Mouse (Mus musculus) heart, postnatal 10 days (tissue): ENCODE results near the gene Ccdc103. TPM values are rescaled to one million over a fixed set of nuclear protein-coding genes. Genes with fewer than 3 reads are reported as not detected.

Source experiments
- DNase-seq, 2 experiments: peaks; one replicate each; pipeline ENCODE4 v3.0.0; 2021
- intact Hi-C: fragments of 180-260 bp; cut with DNase I; formaldehyde crosslinking; loops from one replicate; pipeline ENCODE4 v1.15.1; 2025
- total RNA-seq, 2 experiments: library from RNA; stranded (reverse); gene quantifications; 2 replicates each; pipeline ENCODE4 v1.2.3; 2021

Ccdc103 gene
- total RNA-seq, result under 1 TPM; 0.14 to 0.15 TPM

DNA sequence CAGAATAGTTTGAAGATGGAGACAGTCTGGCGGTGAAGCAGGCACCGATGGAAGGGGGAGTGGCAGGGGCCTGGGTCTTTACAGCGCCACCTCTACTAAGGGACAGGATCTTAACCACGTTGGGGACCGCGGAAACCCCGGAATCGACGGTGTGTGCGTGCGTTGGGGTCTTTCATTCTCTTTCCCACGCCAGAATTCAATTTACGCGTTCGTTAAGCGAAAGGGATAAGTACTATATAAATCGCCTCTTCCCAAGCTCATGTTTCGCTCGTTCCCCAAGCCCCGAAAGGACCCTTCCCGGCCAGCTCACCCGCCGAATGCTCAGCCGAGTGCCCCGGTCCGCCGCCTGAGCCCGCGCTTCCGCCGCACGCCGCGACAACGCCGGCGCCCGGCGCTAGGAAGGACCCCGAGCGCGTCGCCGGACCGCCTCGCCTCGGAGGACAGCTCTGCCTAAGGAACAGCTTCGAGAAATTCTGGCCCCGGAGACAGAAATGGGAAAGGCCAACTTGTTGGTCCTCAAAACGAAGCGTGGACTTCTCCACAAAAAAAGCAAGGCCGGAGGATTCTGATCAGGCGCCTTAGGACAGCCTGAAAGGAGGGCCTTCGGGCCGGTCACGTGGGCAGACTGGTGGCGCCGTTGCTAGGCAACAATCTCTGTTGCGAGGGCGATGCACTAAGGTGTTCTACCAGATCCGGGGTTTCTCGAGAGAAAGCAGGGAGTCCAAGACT, at the start of gene Ccdc103, which contains the start of gene Eftud2:
TSS of gene Ccdc103 (plus strand) at position 620 of the 729 bp plus-strand sequence.
TSS of gene Eftud2 (minus strand) at position 401 of the 729 bp plus-strand sequence.
- DNase-seq, result peak; percentile 95 to 97
- intact Hi-C loops, result no loop called here

DNA sequence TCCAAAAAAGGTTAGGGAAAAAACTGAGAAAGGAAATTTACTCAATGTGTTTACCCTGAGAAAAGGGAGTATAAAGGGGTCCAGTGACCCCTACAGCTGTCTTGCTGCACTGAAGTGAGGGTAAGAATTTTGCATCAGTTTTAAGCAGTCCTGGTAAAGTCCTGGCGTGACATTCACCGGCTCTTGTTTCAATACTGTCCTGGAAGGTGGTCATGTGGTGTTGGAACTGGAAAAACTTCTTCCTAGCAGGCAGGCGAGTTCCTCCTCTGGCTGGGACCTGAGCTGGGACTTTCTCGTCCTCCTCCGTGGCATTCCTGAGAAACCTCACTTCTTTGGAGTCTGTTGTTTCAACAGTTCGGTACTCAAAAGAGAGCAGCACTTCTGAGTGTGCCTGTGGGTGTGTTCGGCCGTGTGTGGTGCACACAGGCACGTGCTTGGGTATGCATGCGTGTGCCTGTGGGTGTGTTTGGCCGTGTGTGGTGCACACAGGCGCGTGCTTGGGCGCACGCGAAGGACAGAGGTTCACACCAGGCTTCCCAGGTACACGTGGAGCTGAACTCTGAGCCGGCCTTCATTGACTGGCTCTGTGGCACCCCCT, 48.2 kb upstream of the Ccdc103 start:
- no peak for DNase-seq
- intact Hi-C loops, result no loop called here

DNA sequence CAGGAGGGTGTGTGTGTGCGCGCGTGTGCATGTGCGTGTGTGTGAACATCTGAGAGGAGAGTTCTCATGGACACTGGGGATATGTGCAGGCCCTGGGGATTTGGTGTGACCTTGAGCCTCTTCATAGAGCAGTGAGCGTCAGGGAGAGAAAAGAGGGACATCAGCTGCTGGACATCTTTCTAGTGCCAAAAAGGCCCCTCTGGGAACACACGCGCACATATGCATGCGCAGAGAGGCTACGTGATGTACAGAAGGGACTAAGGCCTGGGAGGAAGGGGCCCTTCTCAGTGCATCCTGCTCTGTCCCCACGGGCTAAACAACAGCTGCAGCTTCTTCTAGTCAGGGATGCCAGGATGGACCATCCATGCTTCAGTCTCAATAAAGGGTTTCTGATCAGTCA, 46.8 kb upstream of the Ccdc103 start:
- DNase-seq, result peak; percentile 45 to 47
- intact Hi-C loops, result no loop called here

DNA sequence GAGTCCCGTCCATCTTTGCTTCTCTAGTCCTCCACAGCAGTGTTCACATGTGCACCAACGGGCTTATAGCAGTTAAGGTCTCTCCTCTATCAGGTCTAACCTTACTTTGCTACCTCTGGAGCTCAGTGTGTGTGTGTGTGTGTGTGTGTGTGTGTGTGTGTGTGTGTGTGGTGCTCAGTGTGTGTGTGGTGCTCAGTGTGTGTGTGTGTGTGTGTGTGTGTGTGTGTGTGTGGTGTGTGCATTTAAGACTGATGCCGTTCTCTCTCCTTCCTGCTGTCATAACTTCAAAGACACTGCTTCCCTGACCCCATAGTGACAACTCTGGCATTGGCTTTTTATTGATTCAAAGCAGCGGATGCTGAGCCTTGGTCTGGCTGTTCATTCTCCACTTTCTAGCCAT, 45.5 kb upstream of the Ccdc103 start, which contains the start of gene Higd1b:
TSS of gene Higd1b (plus strand) at position 301 of the 400 bp plus-strand sequence.
- intact Hi-C loops, result no loop called here
- DNase-seq, result no peak

DNA sequence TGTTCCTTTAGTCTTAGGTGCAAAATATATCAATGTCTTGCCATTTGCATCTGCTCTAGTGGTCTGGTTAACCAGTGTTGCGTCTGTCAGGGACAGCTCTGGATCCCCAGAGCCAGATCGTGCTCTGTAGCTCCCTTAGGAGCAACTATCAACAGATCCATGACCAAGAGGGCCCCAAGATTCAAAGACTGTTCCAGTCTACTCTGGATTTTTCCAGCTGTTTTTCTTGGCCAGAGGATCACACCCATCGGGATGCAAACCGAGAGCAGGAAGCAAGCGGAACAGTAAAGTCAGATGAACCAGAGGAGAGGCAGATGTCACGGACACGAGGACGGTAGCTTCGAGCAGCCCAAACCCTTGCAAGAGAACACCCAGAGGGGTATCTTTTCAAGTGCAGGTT, 44.9 kb upstream of the Ccdc103 start:
- no peak for DNase-seq

DNA sequence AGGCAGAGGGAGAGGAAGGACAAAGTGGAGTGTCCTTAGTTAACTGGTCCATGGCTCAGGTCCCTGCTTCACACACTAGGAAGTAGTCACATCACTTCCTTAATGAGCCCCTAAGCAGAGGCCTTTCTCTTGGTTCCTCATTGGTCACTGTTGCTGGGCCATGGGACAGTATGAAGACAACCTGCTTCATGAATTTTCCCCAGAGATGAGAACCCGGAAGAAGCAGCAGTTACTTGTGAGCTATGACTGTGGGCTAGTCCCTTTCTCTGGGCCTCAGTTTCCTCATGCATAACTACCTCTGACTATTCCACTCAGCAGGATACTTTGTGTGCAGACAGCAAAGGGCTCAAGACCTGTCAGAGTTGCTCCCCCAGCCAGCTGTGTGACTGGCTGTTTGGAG, 43.6 kb upstream of the Ccdc103 start:
- intact Hi-C loops, result no loop called here
- no peak for DNase-seq

More for the DNA sequence above, 44.9 kb upstream of the Ccdc103 start:
- intact Hi-C loops, result no loop called here

DNA sequence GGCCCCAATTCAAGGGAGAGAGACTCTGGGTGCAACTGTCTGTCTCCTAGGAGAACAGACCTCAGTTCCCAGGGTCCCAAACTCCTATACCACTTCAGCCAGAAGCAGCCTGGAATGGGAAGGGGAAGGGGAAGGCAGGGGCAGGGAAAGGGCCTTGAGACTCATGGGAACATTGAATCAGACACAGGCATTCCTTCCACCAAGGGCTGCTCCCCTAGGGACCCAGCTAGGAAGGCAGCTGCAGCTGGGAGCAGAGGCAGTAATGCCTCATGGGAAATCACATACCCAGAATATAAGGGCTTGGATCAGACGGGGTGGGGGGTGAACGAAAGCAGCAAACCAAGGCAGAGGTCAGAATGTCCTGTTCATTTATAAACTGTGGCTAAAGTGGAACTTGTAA, 42.9 kb upstream of the Ccdc103 start:
- peak; percentile 45 to 56 for DNase-seq
- intact Hi-C loops, result no loop called here

DNA sequence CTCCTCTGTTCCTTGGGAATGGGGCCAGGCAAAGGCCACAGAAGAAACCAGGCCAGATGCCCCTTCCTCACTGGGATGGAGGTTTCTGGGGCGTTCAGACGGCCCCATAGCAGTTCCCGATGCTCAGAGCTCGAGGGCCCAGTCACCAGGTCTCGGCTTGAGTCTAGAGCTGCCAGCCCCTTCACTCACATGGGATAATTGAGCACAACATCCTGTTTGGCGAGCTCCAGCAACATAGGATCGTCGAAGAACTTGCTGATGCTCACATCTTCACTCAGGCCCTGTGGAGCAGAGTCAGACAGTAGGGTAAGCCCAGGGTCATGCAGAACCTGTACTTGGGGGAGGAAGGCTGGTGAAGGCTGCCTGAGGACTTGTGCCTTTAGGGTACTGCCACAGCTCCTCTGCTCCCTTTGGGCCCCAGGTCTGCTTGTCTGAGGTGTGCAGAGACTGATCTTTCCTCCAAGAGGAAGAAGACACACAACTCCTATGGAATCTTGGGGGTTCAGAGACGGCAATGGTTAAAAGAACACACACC, 42.3 kb upstream of the Ccdc103 start:
- intact Hi-C loops, result no loop called here
- no peak for DNase-seq

DNA sequence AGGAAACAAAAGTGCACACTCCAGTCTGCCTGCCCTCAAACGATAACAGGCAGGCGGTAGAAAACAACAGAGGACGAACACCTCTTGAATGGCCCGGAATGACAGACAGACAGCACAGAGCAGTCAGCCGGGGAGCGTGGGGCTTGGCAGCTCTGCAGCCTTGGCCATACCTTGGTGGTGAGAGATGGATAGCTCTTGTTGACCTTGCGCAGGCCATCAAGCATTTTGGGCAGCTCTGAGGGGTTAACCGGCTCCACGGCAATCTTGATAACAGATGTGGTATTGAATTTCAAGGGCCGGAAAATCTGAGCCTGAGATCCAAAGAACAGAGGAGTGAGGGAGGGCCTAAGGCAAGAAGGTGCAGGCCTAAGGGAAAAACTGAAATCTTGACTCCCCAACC, 35.1 kb upstream of the Ccdc103 start:
- DNase-seq, result no peak
- intact Hi-C loops, result no loop called here

DNA sequence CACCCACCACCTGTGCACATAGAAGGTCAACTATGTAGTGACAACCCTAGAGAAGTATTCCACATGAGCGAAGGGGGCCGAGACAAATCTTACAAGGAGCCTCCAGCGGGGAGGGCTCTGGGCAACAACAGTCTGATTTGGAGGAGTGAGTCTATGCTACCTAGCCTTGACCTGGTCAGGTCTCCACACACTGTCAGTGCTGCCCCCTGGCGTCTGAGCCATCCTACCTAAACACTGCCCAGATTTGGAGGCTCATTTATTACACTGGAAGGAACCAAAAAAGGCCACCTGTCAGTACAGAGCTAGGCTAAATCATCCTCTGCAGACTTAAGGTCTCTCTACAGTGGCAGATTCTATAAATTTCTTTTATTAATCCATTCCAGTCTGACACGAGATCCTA, 29.1 kb upstream of the Ccdc103 start:
- intact Hi-C loops, result loop anchor here (1.0 kb wide), 1 partner anchor 78 kb away; no protein-coding TSS in a partner anchor
- DNase-seq, result peak; percentile 71 to 85

DNA sequence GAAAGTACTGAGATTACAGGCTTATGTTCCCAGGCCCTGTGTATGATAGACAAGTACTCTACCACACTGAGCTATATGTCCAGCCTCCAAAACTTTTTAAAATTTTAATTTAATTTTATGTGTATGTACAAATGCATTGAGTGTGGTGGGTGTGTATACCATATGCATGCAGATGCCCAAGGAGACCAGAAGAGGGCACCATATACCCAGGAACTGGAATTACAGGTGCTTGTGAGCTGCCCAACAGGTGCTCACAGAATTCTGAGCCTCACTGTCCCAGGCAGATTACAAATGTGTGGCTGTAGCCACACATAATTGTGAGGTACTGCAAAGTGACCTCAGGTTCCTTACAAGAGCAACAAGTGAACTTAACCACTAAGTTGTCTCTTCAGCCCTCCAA, 27.2 kb upstream of the Ccdc103 start:
- intact Hi-C loops, result no loop called here
- DNase-seq, result no peak

DNA sequence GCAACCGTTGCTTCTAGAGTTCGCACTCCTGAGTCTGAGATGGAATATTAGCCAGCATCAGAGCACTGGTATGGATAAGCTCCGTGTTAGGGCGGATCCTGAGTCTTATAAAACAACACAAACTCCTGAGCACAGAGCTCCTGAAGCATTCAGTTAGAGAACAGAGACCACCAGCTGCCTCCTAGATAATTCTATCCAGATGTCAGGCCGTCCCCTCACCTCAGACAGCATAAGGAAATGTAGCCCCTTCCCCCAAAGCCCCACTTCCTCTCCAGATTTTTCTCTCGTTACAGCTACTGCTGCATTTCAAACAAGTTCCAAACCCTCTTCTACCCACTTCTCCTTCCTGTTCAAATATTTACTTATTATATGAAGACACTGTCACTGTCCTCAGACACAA, 25.1 kb upstream of the Ccdc103 start:
- no peak for DNase-seq
- intact Hi-C loops, result no loop called here

DNA sequence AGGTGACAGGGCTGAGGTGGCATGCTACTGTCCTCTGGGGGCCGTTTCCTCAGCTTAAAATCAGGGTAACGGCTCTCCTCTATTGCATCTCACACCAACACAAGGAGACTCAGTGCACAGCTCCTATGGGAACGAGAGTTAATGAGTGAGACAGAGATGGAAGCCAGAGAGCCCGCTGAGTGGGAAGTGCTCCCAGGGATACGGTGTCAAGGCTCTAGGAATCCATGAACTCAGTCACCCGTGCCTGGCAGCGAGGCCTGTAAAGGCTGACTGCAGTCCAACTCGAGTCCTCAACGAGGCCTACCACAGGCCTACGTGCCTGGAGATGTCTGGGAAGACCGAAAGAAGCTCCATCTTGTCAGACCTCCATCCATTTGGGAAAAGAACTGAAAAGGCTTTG, 22.1 kb upstream of the Ccdc103 start:
- intact Hi-C loops, result no loop called here
- DNase-seq, result no peak

DNA sequence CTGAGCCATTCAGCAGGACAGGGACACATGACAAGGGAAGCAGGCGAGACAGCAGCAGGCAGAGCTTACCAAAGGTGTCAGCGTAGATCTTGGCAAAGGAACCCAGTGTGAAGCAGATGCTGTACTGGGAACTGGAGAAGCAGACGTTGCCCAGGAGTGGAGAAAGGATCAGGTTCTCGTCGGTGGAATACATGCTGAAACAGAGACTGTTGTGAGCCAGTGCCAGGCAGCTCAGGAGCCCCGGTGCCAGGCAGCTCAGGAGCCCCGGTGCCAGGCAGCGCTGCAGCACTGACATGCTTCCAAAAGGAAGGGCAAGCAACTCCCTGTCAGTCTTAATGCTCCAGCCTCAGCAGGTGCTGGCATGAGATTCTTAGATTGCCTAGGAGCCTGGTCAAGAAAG, 21.1 kb upstream of the Ccdc103 start:
- intact Hi-C loops, result no loop called here
- no peak for DNase-seq

DNA sequence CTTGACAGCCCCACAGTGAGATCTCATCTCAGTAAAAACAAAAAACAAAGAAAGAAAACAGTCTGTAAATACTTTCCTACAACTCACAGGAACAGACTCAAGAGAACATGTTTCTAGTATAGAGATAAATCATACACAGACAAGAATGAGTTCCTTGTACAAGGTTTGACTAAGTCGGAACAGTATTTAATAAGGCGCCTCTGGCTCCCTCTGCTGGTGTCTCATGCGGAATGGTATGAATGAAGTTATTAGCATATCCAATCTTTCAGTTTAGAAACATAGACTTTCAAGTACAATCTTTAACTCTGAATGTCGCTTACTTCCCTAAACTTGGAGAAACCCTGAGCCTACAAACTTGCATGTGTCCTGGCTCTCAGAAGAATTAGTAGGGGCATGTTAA, 16.7 kb upstream of the Ccdc103 start:
- intact Hi-C loops, result loop anchor here (1.0 kb wide), 1 partner anchor 90 kb away; no protein-coding TSS in a partner anchor
- DNase-seq, result peak; percentile 74 to 83

DNA sequence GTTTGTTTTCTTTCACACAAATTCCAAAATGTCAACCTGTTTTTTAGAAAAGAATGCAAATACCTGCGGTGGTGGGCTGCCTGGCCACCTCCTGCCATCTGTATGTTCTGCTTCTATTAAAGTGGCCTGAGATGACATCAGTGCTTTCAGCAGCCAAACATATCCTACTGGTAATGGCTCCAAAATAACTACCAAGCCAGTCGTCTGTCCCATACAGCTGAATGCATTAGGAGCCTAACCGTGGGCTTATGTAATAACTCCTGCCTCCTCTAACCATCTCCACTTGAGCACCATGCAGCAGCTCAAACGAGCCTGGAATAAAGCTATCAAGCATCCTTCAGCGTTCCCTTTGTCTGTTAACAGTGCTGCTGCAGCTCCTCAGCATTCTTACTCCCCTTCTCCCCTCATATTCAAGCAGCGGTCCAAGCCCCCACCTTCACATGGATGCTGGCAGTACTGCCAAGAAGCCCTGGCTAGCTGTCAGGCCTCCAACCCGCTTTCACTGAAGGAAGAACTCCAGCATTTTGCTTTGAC, 6.1 kb upstream of the Ccdc103 start:
- no peak for DNase-seq
- intact Hi-C loops, result no loop called here

DNA sequence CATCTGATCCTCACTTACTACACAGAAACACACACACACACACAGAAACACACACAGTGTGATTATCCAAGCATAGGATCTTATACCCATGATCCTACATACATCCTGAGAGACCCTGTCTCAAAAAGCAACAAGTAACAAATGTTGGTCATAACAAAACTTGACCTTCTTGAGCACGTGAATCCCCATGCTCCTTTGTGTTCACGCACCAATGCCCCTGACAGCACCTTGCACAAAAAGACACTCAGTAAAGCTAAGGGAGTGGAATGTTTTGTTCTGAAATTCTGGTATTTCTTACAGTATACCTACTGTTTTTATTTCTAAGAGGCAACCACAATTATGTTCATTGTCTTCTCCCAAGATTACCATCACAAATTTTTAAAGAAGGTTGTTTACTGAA, 1.4 kb upstream of the Ccdc103 start:
- DNase-seq, result no peak
- intact Hi-C loops, result no loop called here

DNA sequence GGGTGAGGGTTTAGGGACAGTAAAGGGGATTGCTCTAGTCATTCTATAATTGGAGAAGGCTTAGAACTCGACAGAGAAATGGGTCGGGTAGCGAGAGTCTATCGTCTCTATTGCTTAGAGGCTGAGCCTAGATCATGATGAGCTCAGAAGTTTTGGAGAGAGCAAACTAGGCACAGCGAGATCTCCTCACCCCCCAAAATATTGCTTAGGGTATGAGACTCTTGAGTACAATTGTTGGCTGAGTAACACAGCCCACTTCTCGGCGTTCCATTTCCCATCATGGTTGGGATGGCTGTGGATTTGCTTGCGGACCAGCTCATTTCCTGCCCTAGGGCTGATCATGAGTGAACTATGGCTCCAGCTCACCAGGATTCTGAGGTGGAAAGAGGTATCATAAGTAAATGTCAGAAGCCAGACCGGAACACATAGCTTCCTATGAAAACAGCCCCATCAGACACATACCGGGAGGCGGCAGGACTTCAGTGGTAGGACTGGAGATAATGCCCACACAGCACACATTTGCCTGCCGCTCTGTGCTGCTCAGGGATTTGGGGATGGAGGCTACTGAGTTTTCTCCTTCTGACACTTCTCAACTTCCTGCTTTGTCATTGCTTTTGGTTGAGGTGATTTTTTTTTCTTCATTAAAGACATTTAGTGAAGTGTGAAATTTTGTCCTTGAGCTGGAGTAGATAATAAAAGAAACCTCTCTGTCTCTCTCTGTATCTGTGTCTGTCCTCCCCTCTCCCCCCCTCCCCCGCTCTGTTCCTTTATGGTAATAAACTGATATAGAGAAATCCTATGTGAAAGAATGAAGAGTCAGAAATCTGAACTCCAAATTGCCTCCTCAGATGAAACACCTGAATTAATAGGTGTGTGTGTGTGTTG, 552 bp downstream of the Ccdc103 start:
- DNase-seq, result no peak
- intact Hi-C loops, result no loop called here

DNA sequence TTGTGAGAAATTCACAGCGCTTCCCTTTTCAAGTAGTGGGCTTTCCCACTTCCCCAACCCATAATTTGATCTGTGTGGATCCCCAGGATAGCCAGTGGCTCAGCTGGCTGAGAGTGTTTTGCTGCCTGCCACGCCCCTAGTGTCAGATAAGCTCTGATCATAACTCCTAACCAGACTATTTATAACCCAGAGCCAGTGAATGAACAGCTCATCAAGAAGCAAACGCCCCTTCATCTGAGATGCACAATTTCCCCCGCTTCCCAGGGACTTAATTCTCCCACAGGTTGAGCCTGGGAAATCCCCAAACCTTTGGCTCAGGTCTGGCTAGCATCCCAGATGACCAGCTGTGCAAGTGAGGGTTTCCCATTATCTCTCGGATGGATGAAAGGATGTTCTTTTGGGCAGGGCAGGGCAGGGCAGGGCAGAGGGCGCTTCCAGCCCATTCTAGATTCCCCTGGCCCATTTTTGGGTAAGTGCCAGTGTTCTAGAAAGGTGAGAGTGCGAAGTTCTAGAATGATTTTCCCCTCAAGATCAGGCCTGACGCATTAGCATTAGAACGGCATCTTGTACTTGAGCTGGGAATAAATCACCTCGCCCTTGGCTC, 3.7 kb downstream of the Ccdc103 start, which contains the start of gene Fam187a:
TSS of gene Fam187a (plus strand) at position 554 of the 604 bp plus-strand sequence.
- DNase-seq, result peak in 1 of 2 experiments; percentile 12
- intact Hi-C loops, result no loop called here

DNA sequence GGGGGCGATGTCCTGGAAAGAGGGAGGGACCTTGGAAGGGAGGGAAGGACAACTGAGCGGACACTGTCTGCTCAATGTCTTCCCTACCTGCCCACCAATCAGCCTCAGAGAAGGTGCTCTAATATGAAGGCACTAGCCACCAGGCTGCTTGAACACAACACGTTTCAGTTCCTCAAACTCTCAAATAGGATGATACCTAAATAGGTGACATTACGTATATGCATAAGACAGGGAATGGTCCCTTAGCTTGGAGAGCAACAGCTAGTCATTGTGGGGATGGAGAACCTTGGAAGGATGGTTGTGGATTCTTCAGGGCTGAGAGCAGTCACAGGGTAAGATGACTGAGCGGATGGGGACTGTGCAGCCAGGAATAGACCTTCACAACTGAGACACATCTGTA, 6.4 kb downstream of the Ccdc103 start:
- DNase-seq, result no peak
- intact Hi-C loops, result no loop called here
